Mouse (Mus musculus): ENCODE measurements around the gene Gm45261. TPM values are rescaled to one million over a fixed set of nuclear protein-coding genes. Genes with fewer than 3 reads are reported as not detected.
A peak's percentile ranks its signal among the peaks of the same experiment; 100 is the strongest.

The Gm45261 gene
- polyA plus RNA-seq, 1 experiment = not detected

GRCm38 (mm10) chr1:80401961-80402360 lies 59.3 kb downstream of the Gm45261 start:
- Histone ChIP-seq H3K27ac (ENCODE audit: insufficient read depth, low read length) (no peak overlapping the region), H3K4me3 (ENCODE audit: extremely low read depth, insufficient read depth, insufficient read length) (no peak overlapping the region), H3K36me3 (ENCODE audit: control insufficient read depth, insufficient read depth, low read length) (no peaks in the 10 kb centered on the region), H3K27me3 (ENCODE audit: control insufficient read depth, insufficient read depth, low read length) (no peaks in the 10 kb centered on the region), H3K4me1 (ENCODE audit: control insufficient read depth, insufficient read depth, insufficient read length) (peaks cover 4% of the 10 kb centered on the region; the same call in 1 of the 2 replicates)
- DNase-seq (ENCODE audit: low read depth in 1 of 2, low spot score in 2 of 2) = peak; percentile 25 to 59
- WGBS = 28% methylated on average over 1 of the region's 1 CpGs
- TF ChIP-seq POLR2A (IDR thresholded peaks at IDR 0.05; ENCODE audit: low read depth, low read length) (no peak), CTCF (IDR thresholded peaks at IDR 0.05; ENCODE audit: extremely low read depth, insufficient read depth, insufficient read length, insufficient replicate concordance) (no peak)

Other genes with a start within 250 kb of the Gm45261 start
- gene Fam124b, start 243.0 kb downstream of the Gm45261 start, polyA plus RNA-seq (2012; rRNA removed) = 0.07 and 0.19 TPM in 2 replicates
- 4.5 and 5.4 TPM in 2 replicates for gene Cul3, start 121.0 kb downstream of the Gm45261 start, polyA plus RNA-seq (2012; rRNA removed)